Mouse (Mus musculus) kidney, postnatal 10 days (tissue): Measurements from ENCODE around the gene Mrgprh.
"Not testable (repeated sequence)": the region's sequence is repeated elsewhere in the genome, so short reads cannot be mapped to it uniquely, and the experiment has no call there.

Source experiments
- DNase-seq: peaks from one replicate; pipeline ENCODE4 v3.0.0; 2021; ENCODE audit warnings: mixed read lengths

Mrgprh gene

GRCm38 (mm10) chr17:12872275-12873028 is 3.4 kb upstream of the Mrgprh start:
- no peak for DNase-seq

GRCm38 (mm10) chr17:12880178-12880577 is 4.3 kb downstream of the Mrgprh start:
- DNase-seq = peak; percentile 91

GRCm38 (mm10) chr17:12881216-12881615 is 5.4 kb downstream of the Mrgprh start:
- DNase-seq = no peak

- DNase-seq = no peak
Measured at GRCm38 (mm10) chr17:12886620-12887019, 10.8 kb downstream of the Mrgprh start.

- peak; percentile 37 for DNase-seq
Measured at GRCm38 (mm10) chr17:12887021-12887775, 11.4 kb downstream of the Mrgprh start.

- no peak for DNase-seq
Measured at GRCm38 (mm10) chr17:12891054-12891453, 15.2 kb downstream of the Mrgprh start.

- DNase-seq = no peak
Measured at GRCm38 (mm10) chr17:12892033-12892432, 16.2 kb downstream of the Mrgprh start.

- no peak for DNase-seq
Measured at GRCm38 (mm10) chr17:12897674-12898073, 21.8 kb downstream of the Mrgprh start.

- DNase-seq = not testable (repeated sequence)
Measured at GRCm38 (mm10) chr17:12898607-12899006, 22.8 kb downstream of the Mrgprh start.

- no peak for DNase-seq
Measured at GRCm38 (mm10) chr17:12902291-12902690, 26.5 kb downstream of the Mrgprh start.

- no peak for DNase-seq
Measured at GRCm38 (mm10) chr17:12903372-12904333, 27.8 kb downstream of the Mrgprh start.

GRCm38 (mm10) chr17:12904349-12904748 is 28.5 kb downstream of the Mrgprh start:
- DNase-seq = no peak

- no peak for DNase-seq
Measured at GRCm38 (mm10) chr17:12905810-12906209, 30.0 kb downstream of the Mrgprh start.

- DNase-seq = no peak
Measured at GRCm38 (mm10) chr17:12906436-12906835, 30.6 kb downstream of the Mrgprh start.

GRCm38 (mm10) chr17:12909361-12910280 is 33.8 kb downstream of the Mrgprh start, which contains the start of gene Pnldc1:
Gene Pnldc1 (minus strand): TSS chr17:12910230.
- DNase-seq = no peak

GRCm38 (mm10) chr17:12910391-12910790 is 34.6 kb downstream of the Mrgprh start:
- DNase-seq = no peak

GRCm38 (mm10) chr17:12915488-12915880 is 39.6 kb downstream of the Mrgprh start, which contains the start of gene Tcp1:
Gene Tcp1 (plus strand): TSS chr17:12915701.
- DNase-seq = no peak

- DNase-seq = peak; percentile 99
Measured at GRCm38 (mm10) chr17:12915881-12916583, 40.2 kb downstream of the Mrgprh start, which contains the start of gene Mrpl18. Gene Mrpl18 (minus strand): TSS chr17:12916345.

- DNase-seq = no peak
Measured at GRCm38 (mm10) chr17:12916588-12917380, 41.0 kb downstream of the Mrgprh start.

- DNase-seq = no peak
Measured at GRCm38 (mm10) chr17:12921073-12921472, 45.2 kb downstream of the Mrgprh start.
